Mouse (Mus musculus): ENCODE data around the gene Rasl11a. TPM values are rescaled to one million over a fixed set of nuclear protein-coding genes. Genes with fewer than 3 reads are reported as not detected.
"Not testable (repeated sequence)": the region's sequence is repeated elsewhere in the genome, so short reads cannot be mapped to it uniquely, and the experiment has no call there.

Gene Rasl11a
- polyA plus RNA-seq, 1 experiment from 2014 or later: 11.0 TPM

DNA sequence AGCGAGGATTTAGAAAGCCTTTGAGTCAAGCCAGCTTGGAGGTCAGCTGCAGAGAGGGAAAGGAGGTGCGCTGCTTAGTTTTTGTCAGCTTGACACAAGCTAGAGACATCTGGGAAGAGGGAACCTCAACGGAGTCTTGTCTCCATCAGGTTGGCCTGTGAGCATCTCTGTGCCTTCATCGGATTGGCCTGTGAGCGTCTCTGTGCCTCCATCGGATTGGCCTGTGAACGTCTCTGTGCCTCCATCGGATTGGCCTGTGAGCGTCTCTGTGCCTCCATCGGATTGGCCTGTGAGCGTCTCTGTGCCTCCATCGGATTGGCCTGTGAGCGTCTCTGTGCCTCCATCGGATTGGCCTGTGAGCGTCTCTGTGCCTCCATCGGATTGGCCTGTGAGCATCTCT lies 50.8 kb downstream of the Rasl11a start:
- not testable (repeated sequence) for H3K4me1 ChIP-seq (replicated peaks; ENCODE audit: control insufficient read depth, insufficient read depth, low read length); H3K4me2 ChIP-seq (ENCODE audit: low read length); ATAC-seq; H3K9me3 ChIP-seq (ENCODE audit: control insufficient read depth, low read length); H3K4me3 ChIP-seq (replicated peaks; ENCODE audit: low read length); H3K36me3 ChIP-seq (ENCODE audit: control insufficient read depth, insufficient read depth); H3K9ac ChIP-seq (replicated peaks; ENCODE audit: low read depth, low read length); H3K27ac ChIP-seq (ENCODE audit: low read length); H3K27me3 ChIP-seq (replicated peaks; ENCODE audit: control insufficient read depth, insufficient read depth, low read length)
- WGBS: 92% methylated on average over 13 of the region's 16 CpGs

DNA sequence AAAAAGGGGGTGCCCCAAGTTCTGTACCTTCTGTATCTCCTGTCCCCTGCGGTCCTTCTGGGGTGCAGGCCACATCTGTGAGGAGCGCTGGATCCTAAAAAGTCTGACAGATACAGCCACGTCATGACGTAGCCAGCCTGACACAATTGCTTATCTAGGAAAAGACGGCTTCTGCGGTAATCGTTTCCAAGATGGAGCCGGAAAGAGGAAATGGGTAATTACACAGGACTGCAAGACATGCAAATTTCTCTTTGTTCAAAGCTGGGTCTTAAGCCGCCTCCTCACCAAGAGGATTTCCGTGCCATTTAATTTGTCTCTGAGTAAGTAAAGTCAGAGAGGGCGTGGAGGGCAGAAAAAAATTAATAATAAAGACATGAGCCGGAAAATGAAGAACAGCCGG lies 52.1 kb downstream of the Rasl11a start:
- WGBS: 74% methylated on average over 13 of the region's 13 CpGs
- no peak overlapping the region for H3K9ac ChIP-seq (replicated peaks; ENCODE audit: low read depth, low read length)
- H3K27me3 ChIP-seq (replicated peaks; ENCODE audit: control insufficient read depth, insufficient read depth, low read length): no peaks in the 10 kb centered on the region
- no peak overlapping the region for H3K4me3 ChIP-seq (replicated peaks; ENCODE audit: low read length)
- no peak overlapping the region for H3K4me2 ChIP-seq (ENCODE audit: low read length)
- H3K4me1 ChIP-seq (replicated peaks; ENCODE audit: control insufficient read depth, insufficient read depth, low read length): no peaks in the 10 kb centered on the region
- H3K9me3 ChIP-seq (ENCODE audit: control insufficient read depth, low read length): no peaks in the 10 kb centered on the region
- no peaks in the 10 kb centered on the region for H3K36me3 ChIP-seq (ENCODE audit: control insufficient read depth, insufficient read depth)
- no peak overlapping the region for H3K27ac ChIP-seq (ENCODE audit: low read length)
- ATAC-seq: no peak

Other genes starting within 250 kb of the Rasl11a start
- gene Usp12, start 50.1 kb upstream of the Rasl11a start, polyA plus RNA-seq (2015; fragmentation: Nextera tagmentation; extraction: Ambion mirVana): 16.9 and 17.5 TPM in 2 replicates
- 320 and 325 TPM in 2 replicates for gene Rpl21, start 12.2 kb upstream of the Rasl11a start, polyA plus RNA-seq (2015; fragmentation: Nextera tagmentation; extraction: Ambion mirVana)
- gene Gtf3a, start 103.6 kb downstream of the Rasl11a start, polyA plus RNA-seq (2015; fragmentation: Nextera tagmentation; extraction: Ambion mirVana): 118 and 123 TPM in 2 replicates
- 28.7 and 31.6 TPM in 2 replicates for gene Mtif3, start 118.7 kb downstream of the Rasl11a start, polyA plus RNA-seq (2015; fragmentation: Nextera tagmentation; extraction: Ambion mirVana)
- 12.8 and 14.3 TPM in 2 replicates for gene Lnx2, start 231.5 kb downstream of the Rasl11a start, polyA plus RNA-seq (2015; fragmentation: Nextera tagmentation; extraction: Ambion mirVana)
- 107 and 115 TPM in 2 replicates for gene Polr1d, start 232.0 kb downstream of the Rasl11a start, polyA plus RNA-seq (2015; fragmentation: Nextera tagmentation; extraction: Ambion mirVana)

Data from forebrain, embryonic 16.5 days (tissue).